Mouse (Mus musculus) embryonic fibroblast, embryonic 13.5 days (primary cell): Measurements from ENCODE around the gene Cfap97d2. TPM values are rescaled to one million over a fixed set of nuclear protein-coding genes. Genes with fewer than 3 reads are reported as not detected.

Experiments used
- H3K27ac ChIP-seq: 2 replicates; pipeline ENCODE4 v1.5.1; 2012; ENCODE audit warnings: low read length, control low read depth, inconsistent platforms; ENCODE audit not compliant: insufficient read depth
- H3K4me1 ChIP-seq: 2 replicates; pipeline ENCODE4 v1.6.1; 2011; ENCODE audit warnings: low read length; ENCODE audit not compliant: control insufficient read depth, insufficient read depth
- H3K4me3 ChIP-seq: 2 replicates; pipeline ENCODE4 v1.5.1; 2011; ENCODE audit warnings: mild to moderate bottlenecking, control low read depth, low read length; ENCODE audit not compliant: insufficient read depth
- CTCF ChIP-seq: IDR thresholded peaks from 2 replicates; pipeline ENCODE4 v1.5.1; 2011; ENCODE audit warnings: mild to moderate bottlenecking, control low read depth, low read length, moderate library complexity, borderline replicate concordance; ENCODE audit not compliant: insufficient read depth
- POLR2A ChIP-seq: IDR thresholded peaks from 2 replicates; pipeline ENCODE4 v1.6.1; 2011; ENCODE audit warnings: low read depth, mild to moderate bottlenecking, control low read depth, low read length, moderate library complexity
- polyA plus RNA-seq: library from polyadenylated mRNA; stranded (reverse); fragments of >200 nt; gene quantifications from 2 replicates; pipeline ENCODE4 v1.2.4, GENCODE M21; 2011; ENCODE audit warnings: low read depth; ENCODE audit not compliant: missing spikeins, insufficient read length

Gene Cfap97d2
- polyA plus RNA-seq, 1 experiment = not detected

DNA sequence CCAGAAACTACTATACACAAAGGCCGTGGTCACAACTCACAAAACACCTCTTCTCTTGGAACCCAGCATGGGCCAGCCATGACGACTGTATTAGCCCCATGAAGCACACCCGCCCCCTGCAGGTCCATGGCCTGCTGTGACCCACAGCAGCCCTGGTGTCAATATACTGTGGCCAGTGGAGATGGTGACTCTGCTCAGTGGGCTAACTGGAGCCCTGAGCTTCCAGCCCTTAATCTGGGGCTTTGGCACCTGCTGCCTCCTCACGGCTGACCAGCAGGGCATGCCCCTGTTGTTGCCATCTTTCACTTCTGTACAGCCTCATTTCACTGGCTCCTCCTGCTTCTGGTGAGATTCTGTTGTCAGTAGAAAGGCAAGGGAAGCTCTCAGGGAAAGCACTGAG, 32.5 kb upstream of the Cfap97d2 start:
- Histone ChIP-seq H3K4me3 (no peak overlapping the region), H3K27ac (no peak overlapping the region), H3K4me1 (peaks cover 21% of the 10 kb centered on the region)
- TF ChIP-seq CTCF (no peak), POLR2A (no peak)

DNA sequence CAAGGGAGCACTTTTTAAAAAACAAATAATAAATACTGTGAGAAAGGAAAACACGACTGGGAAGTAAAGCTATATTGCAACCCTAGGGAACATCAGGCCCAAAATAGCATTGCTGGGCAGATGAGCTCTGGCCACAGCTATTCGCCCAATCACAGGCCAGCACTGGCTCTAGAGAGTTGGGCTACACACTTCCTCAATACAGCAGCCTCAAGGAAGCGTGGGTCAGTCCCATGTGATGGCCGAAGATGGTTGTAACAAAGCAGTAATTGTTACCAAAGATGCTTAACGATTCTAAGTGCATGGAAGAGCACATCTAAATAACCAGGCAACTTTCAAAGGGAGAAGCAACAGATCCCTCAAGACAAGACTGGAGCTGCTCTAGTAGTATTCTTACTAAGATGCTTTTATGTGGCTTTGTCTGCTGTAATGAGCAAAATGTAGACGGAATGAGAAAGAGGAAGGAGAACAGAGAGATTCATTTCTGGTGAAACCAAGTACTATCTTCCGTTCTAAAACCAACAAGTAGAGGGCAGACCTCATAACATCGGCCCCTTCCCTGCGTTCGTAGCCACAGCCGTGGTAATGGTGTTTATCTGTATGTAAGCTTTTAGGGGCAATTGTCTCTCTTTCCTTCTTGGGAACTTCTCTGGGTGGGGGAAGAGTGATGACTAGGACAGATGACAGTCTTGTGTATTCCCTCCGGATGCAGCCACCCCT, 31.2 kb upstream of the Cfap97d2 start:
- TF ChIP-seq POLR2A (no peak), CTCF (no peak)
- no peak overlapping the region for H3K4me3 ChIP-seq
- H3K4me1 ChIP-seq = peaks cover 14% of the 10 kb centered on the region
- peak overlapping the region; percentile 11; the same call in 1 of the 2 replicates for H3K27ac ChIP-seq

DNA sequence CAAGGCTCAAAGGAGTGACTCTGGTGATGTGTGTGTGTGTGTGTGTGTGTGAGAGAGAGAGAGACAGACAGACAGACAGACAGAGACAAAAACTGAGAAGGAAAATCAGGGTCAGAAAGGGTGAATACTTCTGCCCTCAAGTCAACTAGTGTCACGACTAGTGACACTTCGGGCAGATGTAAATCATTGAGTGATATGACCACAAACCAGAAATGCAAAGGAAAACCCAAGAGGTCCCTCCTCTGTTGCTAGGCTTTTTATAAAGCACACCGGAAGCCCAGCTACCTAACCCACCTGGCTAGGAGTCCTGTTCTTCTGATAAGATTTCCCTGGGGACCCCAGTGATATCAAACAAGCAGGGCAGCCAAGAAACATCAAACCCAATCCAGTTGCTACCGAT, 30.6 kb upstream of the Cfap97d2 start:
- H3K27ac ChIP-seq = peak overlapping the region; percentile 11; the same call in 1 of the 2 replicates
- peak overlapping the region; percentile 83 for H3K4me3 ChIP-seq
- TF ChIP-seq CTCF (no peak), POLR2A (no peak)
- H3K4me1 ChIP-seq = peaks cover 11% of the 10 kb centered on the region

DNA sequence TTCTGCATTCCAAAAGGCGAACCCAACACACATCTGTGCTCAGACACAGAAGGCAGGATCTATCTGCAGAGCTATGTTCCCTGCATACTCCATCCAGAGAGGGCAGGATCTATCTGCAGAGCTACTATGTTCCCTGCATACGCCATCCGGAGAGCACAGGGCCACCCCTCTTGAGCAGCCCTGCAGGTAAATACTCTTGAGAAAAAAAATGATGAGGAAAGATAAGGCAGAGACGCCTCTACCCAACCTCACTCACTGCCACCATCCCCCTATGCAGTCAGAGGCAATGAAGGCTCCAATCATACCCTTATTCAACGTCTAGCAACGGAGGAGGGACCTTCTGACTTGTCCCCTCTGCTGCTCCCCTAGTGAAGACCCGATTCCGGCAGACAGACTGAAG, 30.2 kb upstream of the Cfap97d2 start:
- H3K4me3 ChIP-seq = peak overlapping the region; percentile 83
- TF ChIP-seq CTCF (no peak), POLR2A (0 out of 2 replicates have a peak, but pooled peaks have one; percentile 25)
- H3K4me1 ChIP-seq = peaks cover 11% of the 10 kb centered on the region
- H3K27ac ChIP-seq = peak overlapping the region; percentile 76

DNA sequence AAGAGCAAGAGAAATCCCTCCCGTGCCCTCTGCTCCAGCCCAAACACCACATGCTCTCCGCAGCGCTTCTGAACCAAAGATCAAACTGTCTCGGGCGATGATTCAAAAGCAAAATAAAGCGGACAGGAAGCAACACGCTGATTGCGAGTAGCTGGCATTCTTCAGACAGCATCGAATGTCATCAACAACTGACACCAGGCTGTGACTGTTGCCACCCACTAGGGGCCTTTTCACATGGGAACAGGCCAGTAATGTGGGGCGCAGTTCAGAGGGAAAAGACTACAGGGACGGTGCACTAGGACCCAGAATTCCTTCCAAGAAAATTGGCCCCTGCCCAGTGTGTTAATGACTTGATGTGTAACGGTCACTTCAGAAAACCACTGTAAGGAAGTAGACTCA, 29.4 kb upstream of the Cfap97d2 start:
- Histone ChIP-seq H3K4me3 (peak overlapping the region; percentile 83), H3K27ac (peak overlapping the region; percentile 76), H3K4me1 (peaks cover 11% of the 10 kb centered on the region)
- TF ChIP-seq POLR2A (no peak), CTCF (no peak)

DNA sequence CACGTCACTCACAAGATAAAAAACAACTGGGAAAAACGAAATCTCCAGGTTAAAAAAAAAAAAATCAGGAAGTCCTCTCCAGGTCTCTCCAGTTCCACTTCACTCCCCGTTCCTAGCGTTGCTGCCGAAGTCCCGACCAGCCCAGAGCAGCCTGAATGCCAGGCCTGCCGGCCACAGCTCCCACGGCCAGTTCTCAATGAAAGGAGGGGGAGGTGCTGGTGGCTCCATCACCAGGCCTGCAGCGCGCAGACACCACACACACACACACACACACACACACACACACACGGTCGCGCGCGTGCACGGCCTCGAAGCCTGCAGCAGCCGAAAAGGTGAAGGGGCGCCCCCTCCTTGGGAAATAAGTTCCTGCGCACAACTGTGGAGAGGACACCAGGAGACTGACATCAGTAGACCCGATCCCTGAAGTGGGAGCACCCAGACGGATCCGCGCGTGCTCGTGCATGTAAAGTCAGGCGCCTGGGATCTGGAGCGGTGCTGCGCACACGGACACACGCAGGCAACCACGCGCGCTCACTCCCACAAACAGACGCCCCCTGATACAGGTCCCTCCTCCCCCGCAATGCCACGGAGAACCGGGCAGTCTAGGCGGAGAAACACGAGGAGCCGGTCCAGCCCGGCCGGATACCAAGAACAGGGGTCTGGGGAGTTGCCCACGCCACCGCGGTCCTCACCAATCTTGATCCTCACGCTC, 28.8 kb upstream of the Cfap97d2 start:
- TF ChIP-seq POLR2A (no peak; the same call in 1 of the 2 replicates), CTCF (peak; percentile 12; the same call in 1 of the 2 replicates)
- H3K4me1 ChIP-seq = peaks cover 11% of the 10 kb centered on the region
- H3K27ac ChIP-seq = peak overlapping the region; percentile 76
- H3K4me3 ChIP-seq = peak overlapping the region; percentile 83

DNA sequence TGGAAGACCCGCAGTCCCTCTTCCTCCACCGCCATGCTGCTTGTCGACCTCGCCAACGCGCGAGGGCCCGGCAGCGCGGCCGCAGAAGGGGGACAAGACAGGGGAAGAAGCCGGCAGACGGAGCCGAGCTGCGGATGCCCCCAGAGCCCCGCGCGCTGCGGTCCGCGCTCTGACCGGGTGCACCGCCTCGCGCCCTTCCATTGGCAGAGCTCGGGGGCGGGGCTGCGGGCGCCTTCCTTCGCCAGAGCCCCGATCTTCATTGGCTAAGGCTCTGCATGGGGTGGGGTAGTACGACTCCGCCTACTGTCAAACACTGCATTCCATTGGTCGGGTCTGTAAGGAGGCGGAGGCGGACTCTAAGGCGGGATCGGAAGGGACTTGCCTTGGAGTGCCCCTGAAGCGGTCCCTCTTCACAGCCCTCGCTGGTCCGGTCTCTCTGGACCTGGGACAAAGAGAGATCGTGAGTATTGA, 28.2 kb upstream of the Cfap97d2 start, which contains the start of gene Rasa3:
Gene Rasa3 (minus strand): TSS at position 191 of the 471 bp plus-strand sequence.
- peak; percentile 78 for TF ChIP-seq POLR2A
- no peak for TF ChIP-seq CTCF
- Histone ChIP-seq H3K27ac (peak within 1 kb of the TSS; percentile 76), H3K4me1 (peaks cover 11% of the 10 kb centered on the region), H3K4me3 (peak within 1 kb of the TSS; percentile 83)

DNA sequence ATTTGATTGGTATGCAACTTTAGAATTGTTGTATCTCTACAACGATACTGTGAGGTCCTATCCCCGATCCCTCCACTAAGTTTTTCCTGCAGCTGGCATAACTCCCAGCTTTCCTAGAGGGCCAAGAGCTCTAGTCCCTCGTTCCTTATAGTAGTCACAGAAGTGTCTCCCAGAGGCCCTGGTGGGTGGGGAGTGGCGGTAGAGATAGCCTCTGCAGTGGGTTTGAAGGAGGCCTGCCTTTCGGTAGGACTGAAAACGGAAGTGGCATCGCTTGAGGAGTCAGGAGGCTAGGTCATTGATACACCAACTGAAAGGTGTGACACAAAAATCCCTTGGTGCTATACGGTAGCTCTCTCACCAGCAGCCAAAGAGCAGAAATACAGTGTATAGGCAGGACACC, 27.5 kb upstream of the Cfap97d2 start:
- TF ChIP-seq CTCF = no peak
- no peak for TF ChIP-seq POLR2A
- peaks cover 10% of the 10 kb centered on the region for H3K4me1 ChIP-seq
- H3K4me3 ChIP-seq = peak overlapping the region; percentile 16
- no peak overlapping the region for H3K27ac ChIP-seq

DNA sequence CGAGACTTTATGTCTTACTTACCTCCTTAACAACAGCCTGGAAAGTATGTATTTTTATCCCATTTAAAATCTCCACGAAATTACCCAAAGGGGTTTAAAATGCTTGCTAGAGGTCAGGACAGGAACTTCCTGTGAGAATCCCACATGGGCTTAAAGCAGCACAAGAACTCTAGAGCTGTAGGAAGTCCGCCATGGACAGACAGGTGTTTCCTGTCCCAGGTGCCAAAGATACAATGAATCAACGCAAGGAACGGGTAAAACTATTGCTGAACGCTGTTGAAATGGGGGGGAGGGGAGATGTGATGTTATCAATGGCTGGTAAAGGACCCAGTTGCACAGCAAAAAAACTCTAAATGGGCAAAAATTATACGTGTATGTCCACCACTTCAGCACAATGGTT, 21.6 kb upstream of the Cfap97d2 start:
- Histone ChIP-seq H3K27ac (no peak overlapping the region), H3K4me3 (no peak overlapping the region), H3K4me1 (no peaks in the 10 kb centered on the region)
- TF ChIP-seq CTCF = no peak
- TF ChIP-seq POLR2A = no peak

DNA sequence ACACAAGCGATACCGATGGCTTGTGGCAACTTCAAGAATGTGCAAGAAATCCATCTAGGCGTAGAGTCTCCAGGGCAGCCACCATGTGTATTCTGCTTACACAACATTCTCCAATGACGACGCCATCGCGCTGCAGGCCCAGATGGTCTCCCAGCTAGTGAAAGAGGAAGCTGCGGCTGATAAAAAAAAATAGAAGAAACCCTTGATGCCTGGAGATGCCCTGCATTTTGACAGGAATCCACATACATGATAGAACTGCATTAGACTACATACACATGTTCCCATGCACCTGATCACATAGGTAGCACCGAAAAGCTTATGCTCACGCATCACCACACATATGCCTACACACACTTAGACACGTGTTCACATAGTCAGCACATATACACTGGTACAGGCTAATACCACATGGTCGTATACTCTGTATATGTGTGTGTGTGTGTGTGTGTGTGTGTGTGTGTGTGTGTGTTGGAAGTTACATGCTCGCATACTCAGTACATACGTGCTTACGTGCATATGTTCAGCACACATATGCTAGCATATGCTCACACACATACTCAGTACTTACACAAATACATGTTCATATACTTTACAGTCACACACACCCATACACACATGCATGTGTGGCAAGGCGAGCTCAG, 19.9 kb upstream of the Cfap97d2 start:
- Histone ChIP-seq H3K4me3 (no peak overlapping the region), H3K4me1 (0 out of 2 replicates have a peak, but pooled peaks cover 2% of the 10 kb centered on the region), H3K27ac (no peak overlapping the region)
- no peak for TF ChIP-seq POLR2A
- no peak for TF ChIP-seq CTCF
